14 mouse cellular contexts compared by ENCODE assay signal in the genomic region with DNA sequence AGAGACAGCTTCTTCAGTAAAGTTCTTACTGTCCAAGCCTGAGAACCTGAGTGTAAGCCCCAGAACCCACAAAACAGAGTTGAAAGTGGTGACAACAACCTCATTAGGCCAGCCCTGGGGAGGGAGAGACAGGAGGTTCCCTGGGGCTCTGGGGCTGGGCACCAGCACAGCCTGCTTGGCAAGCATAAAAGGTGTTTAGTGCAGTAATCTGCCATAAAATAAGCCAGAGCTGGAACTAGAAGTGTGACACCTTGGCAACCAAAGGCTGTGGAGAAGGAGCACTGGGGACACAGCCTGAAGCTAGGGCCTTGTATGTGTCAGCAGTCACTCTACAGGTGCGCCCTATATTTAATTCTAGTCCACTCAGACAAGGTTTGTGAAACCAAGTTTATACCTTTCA.
DNase-seq lines count a peak whose midpoint lies in the region; ATAC-seq and TF ChIP-seq lines count a peak whose summit lies in the region.
"Had no signal": no experiment of that assay in that cellular context is flagged by ENCODE, and none has a peak within 500 bp of the region (broad histone marks: within the 10 kb centered on the region; RNA-seq: fewer than 3 reads in every experiment).

No protein-coding gene starts in this region.

- H3K4me1 ChIP-seq in forebrain, embryonic 12.5 days = peaks cover 13% of the 10 kb centered on the region; the same call in 1 of the 2 replicates
- H3K4me1 ChIP-seq in forebrain, embryonic 11.5 days (replicated peaks; ENCODE audit: control insufficient read depth, insufficient read depth, low read length) = 0 out of 2 replicates have a peak, but pooled peaks cover 2% of the 10 kb centered on the region

- DNase-seq in forebrain, embryonic 11.5 days (ENCODE audit: low spot score) = no peak
- peak; percentile 3 for DNase-seq in left cerebral cortex, postnatal 4 days
- no peak for DNase-seq in left cerebral cortex, adult 8-10 months (ENCODE audit: low spot score in 2 of 2)
- peak; percentile 52 for DNase-seq in fat pad, adult 2 months (ENCODE audit: extremely low read depth, low read depth, low spot score)
- DNase-seq in skeletal muscle tissue, adult 2 months (ENCODE audit: low read depth, low spot score) = peak; percentile 34
- no peak for DNase-seq in frontal cortex, postnatal 10 days (ENCODE audit: low spot score in 2 of 2)
- DNase-seq in left cerebral cortex, adult 2 months (ENCODE audit: extremely low spot score in 1 of 2, low spot score in 2 of 2) = no peak
- DNase-seq: lung, adult 18-20 months; right cerebral cortex, adult 18-20 months had no signal

- intact Hi-C loops in left cerebral cortex, postnatal 4 days (cut with DNase I) = no loop called here
- intact Hi-C loops in left cerebral cortex, adult 2 months (cut with DNase I) = no loop called here

- TF ChIP-seq CTCF in left cerebral cortex, adult 2 months (IDR thresholded peaks at IDR 0.05) = no peak

- H3K9me3 ChIP-seq in forebrain, embryonic 12.5 days = no peaks in the 10 kb centered on the region
- no peaks in the 10 kb centered on the region for H3K9me3 ChIP-seq in forebrain, embryonic 11.5 days (ENCODE audit: control insufficient read depth, low read length)
- H3K9me3 ChIP-seq: stomach, embryonic 15.5 days had no signal

- peak overlapping the region; percentile 51; the same call in 1 of the 2 replicates for H3K27ac ChIP-seq in forebrain, embryonic 12.5 days
- H3K27ac ChIP-seq in forebrain, embryonic 11.5 days (ENCODE audit: low read depth, low read length) = no peak overlapping the region
- no peak overlapping the region for H3K27ac ChIP-seq in left cerebral cortex, adult 2 months
- H3K27ac ChIP-seq: kidney, postnatal 0 days; stomach, embryonic 15.5 days had no signal

- no peak for ATAC-seq in forebrain, embryonic 12.5 days (ENCODE audit: low FRiP score)
- no peak for ATAC-seq in forebrain, embryonic 11.5 days (replicated peaks; ENCODE audit: low FRiP score)
- ATAC-seq: Patski had no signal

- no peak overlapping the region for H3K4me3 ChIP-seq in forebrain, embryonic 12.5 days (replicated peaks)
- H3K4me3 ChIP-seq in forebrain, embryonic 11.5 days (ENCODE audit: low read depth, low read length) = no peak overlapping the region
- H3K4me3 ChIP-seq in left cerebral cortex, adult 2 months = no peak overlapping the region
- H3K4me3 ChIP-seq: erythroblast, embryonic 14.5 days; stomach, embryonic 15.5 days had no signal

- H3K9ac ChIP-seq in forebrain, embryonic 12.5 days = no peak overlapping the region
- H3K9ac ChIP-seq in forebrain, embryonic 11.5 days (ENCODE audit: low read length) = no peak overlapping the region
- H3K9ac ChIP-seq: stomach, embryonic 15.5 days had no signal

- no peaks in the 10 kb centered on the region for H3K27me3 ChIP-seq in forebrain, embryonic 12.5 days
- no peaks in the 10 kb centered on the region for H3K27me3 ChIP-seq in forebrain, embryonic 11.5 days (ENCODE audit: control insufficient read depth, insufficient read depth, low read length)
- H3K27me3 ChIP-seq: Patski; stomach, embryonic 15.5 days had no signal

- WGBS in forebrain, embryonic 12.5 days = 83% methylated on average over 1 of the region's 1 CpGs
- WGBS in forebrain, embryonic 11.5 days = 89% methylated on average over 1 of the region's 1 CpGs

- no peak overlapping the region for H3K4me2 ChIP-seq in forebrain, embryonic 12.5 days
- H3K4me2 ChIP-seq in forebrain, embryonic 11.5 days (ENCODE audit: low read depth, low read length, severe bottlenecking) = no peak overlapping the region
- H3K4me2 ChIP-seq: stomach, embryonic 15.5 days had no signal

- H3K36me3 ChIP-seq in forebrain, embryonic 12.5 days (replicated peaks) = no peaks in the 10 kb centered on the region
- H3K36me3 ChIP-seq in forebrain, embryonic 11.5 days (ENCODE audit: control insufficient read depth, insufficient read depth, low read length) = no peaks in the 10 kb centered on the region
- H3K36me3 ChIP-seq: stomach, embryonic 15.5 days had no signal

Comparison
In these comparisons a context has a peak if more than half of its experiments do, and no peak if none do; other contexts are left out.
1. DNase-seq: peak in left cerebral cortex, postnatal 4 days (single experiment), fat pad, adult 2 months (single experiment) and skeletal muscle tissue, adult 2 months (single experiment); none in forebrain, embryonic 11.5 days (single experiment), left cerebral cortex, adult 8-10 months (0 of 2), frontal cortex, postnatal 10 days (0 of 2) and left cerebral cortex, adult 2 months (0 of 2).